Comparison of ENCODE assay signal across 23 mouse cellular contexts in the genomic region with DNA sequence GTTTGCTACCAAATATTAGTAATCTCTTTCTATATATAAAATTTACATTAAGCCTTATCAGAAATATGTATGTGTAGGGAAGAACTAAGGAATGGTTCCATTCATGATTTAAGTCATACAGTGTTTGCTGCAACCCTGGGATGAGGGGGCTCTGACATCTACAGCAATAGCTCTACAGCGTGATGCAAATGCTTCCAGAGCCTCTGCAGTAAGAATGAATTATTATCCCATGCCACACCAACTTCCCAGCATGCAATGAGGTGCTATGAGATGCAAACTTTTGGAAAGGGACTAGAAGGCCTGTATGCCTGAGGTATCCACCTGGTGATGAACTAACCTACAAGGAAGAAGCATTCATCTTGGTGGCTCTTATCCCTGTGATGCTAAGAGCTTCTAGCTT.
"Had no signal": no experiment of that assay in that cellular context is flagged by ENCODE, and none has a peak within 500 bp of the region (broad histone marks: within the 10 kb centered on the region; RNA-seq: fewer than 3 reads in every experiment).

No protein-coding gene starts in this region.

- DNase-seq: kidney, adult 9 months; kidney, postnatal 25 days; layer of hippocampus, postnatal 36 days; liver; lung, adult 18-20 months; lung, postnatal 10 days; lung, postnatal 36 days; right cerebral cortex, postnatal 25 days; thymus, adult 2 months; thymus, postnatal 25 days had no signal

- H3K27me3 ChIP-seq: limb, embryonic 13.5 days; liver, embryonic 12.5 days; liver, embryonic 15.5 days; lung, embryonic 15.5 days; midbrain, embryonic 12.5 days; midbrain, embryonic 15.5 days; neural tube, embryonic 13.5 days had no signal

- H3K4me3 ChIP-seq: left cerebral cortex, adult 2 months; limb, embryonic 10.5 days; limb, embryonic 13.5 days; liver, embryonic 12.5 days; liver, embryonic 15.5 days; lung, embryonic 15.5 days; midbrain, embryonic 12.5 days; midbrain, embryonic 15.5 days; myocyte; neural tube, embryonic 13.5 days had no signal

- H3K27ac ChIP-seq: kidney, postnatal 0 days; left cerebral cortex, adult 2 months; limb, embryonic 13.5 days; liver, embryonic 12.5 days; liver, embryonic 15.5 days; lung, embryonic 15.5 days; midbrain, embryonic 12.5 days; midbrain, embryonic 15.5 days; stomach, postnatal 0 days had no signal

- H3K9ac ChIP-seq: limb, embryonic 13.5 days; liver, embryonic 12.5 days; liver, embryonic 15.5 days; lung, embryonic 15.5 days; midbrain, embryonic 12.5 days; midbrain, embryonic 15.5 days; neural tube, embryonic 13.5 days had no signal

- ATAC-seq: intestine, postnatal 0 days; liver, embryonic 12.5 days; midbrain, embryonic 15.5 days had no signal

- H3K9me3 ChIP-seq: limb, embryonic 10.5 days; limb, embryonic 13.5 days; liver, embryonic 12.5 days; liver, embryonic 15.5 days; lung, embryonic 15.5 days; midbrain, embryonic 12.5 days; midbrain, embryonic 15.5 days; neural tube, embryonic 13.5 days had no signal

- H3K36me3 ChIP-seq: limb, embryonic 10.5 days; limb, embryonic 13.5 days; liver, embryonic 12.5 days; liver, embryonic 15.5 days; lung, embryonic 15.5 days; midbrain, embryonic 12.5 days; midbrain, embryonic 15.5 days; neural tube, embryonic 13.5 days had no signal

- H3K4me2 ChIP-seq: limb, embryonic 13.5 days; liver, embryonic 12.5 days; liver, embryonic 15.5 days; lung, embryonic 15.5 days; midbrain, embryonic 12.5 days; midbrain, embryonic 15.5 days had no signal

- H3K4me1 ChIP-seq: midbrain, embryonic 15.5 days had no signal
